Mouse (Mus musculus): ENCODE results near the gene Ggcx.
A peak's percentile ranks its signal among the peaks of the same experiment; 100 is the strongest.
"Not testable (repeated sequence)": the region's sequence is repeated elsewhere in the genome, so short reads cannot be mapped to it uniquely, and the experiment has no call there.

Gene Ggcx

GRCm38 (mm10) chr6:72429061-72429842, 15.1 kb downstream of the Ggcx start:
- no peak for DNase-seq (ENCODE audit: low read depth, low spot score)

- DNase-seq (ENCODE audit: low read depth, low spot score), result no peak
Measured at GRCm38 (mm10) chr6:72430989-72431921, 17.1 kb downstream of the Ggcx start.

- DNase-seq (ENCODE audit: low read depth, low spot score), result no peak
Measured at GRCm38 (mm10) chr6:72432153-72432552, 18.0 kb downstream of the Ggcx start.

GRCm38 (mm10) chr6:72438226-72438625, 24.1 kb downstream of the Ggcx start:
- DNase-seq (ENCODE audit: low read depth, low spot score), result no peak

- peak; percentile 62 for DNase-seq (ENCODE audit: low read depth, low spot score)
Measured at GRCm38 (mm10) chr6:72438862-72439354, 24.8 kb downstream of the Ggcx start.

- peak; percentile 76 for DNase-seq (ENCODE audit: low read depth, low spot score)
Measured at GRCm38 (mm10) chr6:72439355-72440185, 25.5 kb downstream of the Ggcx start, which contains the start of gene Mat2a. TSS of gene Mat2a (minus strand) at chr6:72439558.

GRCm38 (mm10) chr6:72440186-72440990, 26.3 kb downstream of the Ggcx start:
- no peak for DNase-seq (ENCODE audit: low read depth, low spot score)

GRCm38 (mm10) chr6:72442921-72443604, 29.0 kb downstream of the Ggcx start:
- no peak for DNase-seq (ENCODE audit: low read depth, low spot score)

GRCm38 (mm10) chr6:72445011-72445410, 30.9 kb downstream of the Ggcx start:
- DNase-seq (ENCODE audit: low read depth, low spot score), result no peak

GRCm38 (mm10) chr6:72447487-72447886, 33.4 kb downstream of the Ggcx start:
- no peak for DNase-seq (ENCODE audit: low read depth, low spot score)

- DNase-seq (ENCODE audit: low read depth, low spot score), result not testable (repeated sequence)
Measured at GRCm38 (mm10) chr6:72451778-72452177, 37.7 kb downstream of the Ggcx start.

GRCm38 (mm10) chr6:72452329-72452728, 38.2 kb downstream of the Ggcx start:
- no peak for DNase-seq (ENCODE audit: low read depth, low spot score)

GRCm38 (mm10) chr6:72453578-72453977, 39.5 kb downstream of the Ggcx start:
- no peak for DNase-seq (ENCODE audit: low read depth, low spot score)

GRCm38 (mm10) chr6:72454072-72454746, 40.1 kb downstream of the Ggcx start:
- no peak for DNase-seq (ENCODE audit: low read depth, low spot score)

GRCm38 (mm10) chr6:72454833-72455373, 40.8 kb downstream of the Ggcx start:
- no peak for DNase-seq (ENCODE audit: low read depth, low spot score)

- no peak for DNase-seq (ENCODE audit: low read depth, low spot score)
Measured at GRCm38 (mm10) chr6:72456567-72456966, 42.5 kb downstream of the Ggcx start.

GRCm38 (mm10) chr6:72458418-72458817, 44.3 kb downstream of the Ggcx start:
- no peak for DNase-seq (ENCODE audit: low read depth, low spot score)

- DNase-seq (ENCODE audit: low read depth, low spot score), result no peak
Measured at GRCm38 (mm10) chr6:72458921-72459320, 44.8 kb downstream of the Ggcx start.

Data from c-Kit-negative CD71-positive TER-119-positive erythroid progenitor cells, embryonic 14.5 days (primary cell).